Mouse (Mus musculus) lung, adult 2 months (tissue): Measurements from ENCODE around the gene Wdr66. TPM values are rescaled to one million over a fixed set of nuclear protein-coding genes. Genes with fewer than 3 reads are reported as not detected.

Experiments used
- DNase-seq: peaks from one replicate; pipeline ENCODE4 v3.0.0; 2022
- H3K4me1 ChIP-seq: fragments of 200-500 bp; 2 replicates; pipeline ENCODE4 v1.6.1; 2011; ENCODE audit warnings: low read length; ENCODE audit not compliant: control insufficient read depth, insufficient read depth
- H3K4me3 ChIP-seq: fragments of 200-500 bp; replicated peaks from 2 replicates; pipeline ENCODE3; 2011; ENCODE audit warnings: low read depth, mild to moderate bottlenecking, control low read depth, low read length; ENCODE audit errors: extremely low read depth
- CTCF ChIP-seq: fragments of 200-500 bp; IDR thresholded peaks from 2 replicates; pipeline ENCODE4 v1.5.1; 2011; ENCODE audit warnings: mild to moderate bottlenecking, low read length, control low read depth; ENCODE audit not compliant: insufficient read depth
- POLR2A ChIP-seq: fragments of 200-500 bp; IDR thresholded peaks from 2 replicates; pipeline ENCODE4 v1.6.1; 2011; ENCODE audit warnings: low read depth, mild to moderate bottlenecking, control low read depth, low read length, borderline replicate concordance; ENCODE audit errors: extremely low read depth
- WGBS: fragments of 180-500 bp; shearing (Covaris S2); methylation state at CpG from one replicate; pipeline ENCODE4 v1.1.7; 2018; 5-methylcytosine and 5-hydroxymethylcytosine counted together
- polyA plus RNA-seq: library from polyadenylated mRNA; depleted of rRNA; stranded (reverse); fragments of >200 nt; gene quantifications from 2 replicates; pipeline ENCODE4 v1.2.3, GENCODE M21; 2012

Wdr66 gene
- polyA plus RNA-seq, 1 experiment = 9.1 TPM

GRCm38 (mm10) chr5:123232180-123232579 lies 19.7 kb upstream of the Wdr66 start:
- TF ChIP-seq CTCF (no peak), POLR2A (no peak)
- Histone ChIP-seq H3K4me1 (no peaks in the 10 kb centered on the region; the same call in 1 of the 2 replicates), H3K4me3 (no peak overlapping the region)
- WGBS = 75% methylated on average over 2 of the region's 2 CpGs
- no peak for DNase-seq

DNA sequence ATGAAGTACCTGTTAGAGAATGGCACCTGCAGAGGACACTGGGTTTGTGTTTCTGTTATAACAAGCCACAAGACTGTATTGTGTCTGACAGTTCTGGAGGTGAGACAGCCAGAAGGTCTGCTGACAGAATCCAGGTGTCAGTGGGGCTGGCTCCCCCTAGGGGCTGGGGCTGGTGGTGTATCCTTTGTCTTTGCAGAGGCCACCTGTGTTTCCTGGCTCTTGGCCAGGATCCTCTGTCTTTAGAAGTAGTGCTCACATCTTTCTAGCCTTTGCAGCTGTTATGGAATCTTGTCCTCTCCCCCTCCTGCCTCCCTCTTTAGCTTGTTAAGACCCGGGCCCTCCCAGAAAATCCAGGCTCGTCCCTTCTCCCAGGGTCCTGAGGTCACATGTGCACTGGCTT lies 16.2 kb upstream of the Wdr66 start:
- 58% methylated on average over 2 of the region's 2 CpGs for WGBS
- no peak for TF ChIP-seq POLR2A
- peak; percentile 59 for TF ChIP-seq CTCF
- Histone ChIP-seq H3K4me3 (no peak overlapping the region), H3K4me1 (no peaks in the 10 kb centered on the region)
- DNase-seq = peak; percentile 21

GRCm38 (mm10) chr5:123236426-123236825 lies 15.5 kb upstream of the Wdr66 start:
- Histone ChIP-seq H3K4me3 (no peak overlapping the region), H3K4me1 (no peaks in the 10 kb centered on the region)
- TF ChIP-seq POLR2A (no peak), CTCF (no peak)
- WGBS = 90% methylated on average over 9 of the region's 9 CpGs
- DNase-seq = no peak

GRCm38 (mm10) chr5:123239501-123239900 lies 12.4 kb upstream of the Wdr66 start:
- 90% methylated on average over 11 of the region's 11 CpGs for WGBS
- TF ChIP-seq POLR2A (no peak), CTCF (no peak)
- no peak for DNase-seq
- H3K4me3 ChIP-seq = no peak overlapping the region
- no peaks in the 10 kb centered on the region for H3K4me1 ChIP-seq

DNA sequence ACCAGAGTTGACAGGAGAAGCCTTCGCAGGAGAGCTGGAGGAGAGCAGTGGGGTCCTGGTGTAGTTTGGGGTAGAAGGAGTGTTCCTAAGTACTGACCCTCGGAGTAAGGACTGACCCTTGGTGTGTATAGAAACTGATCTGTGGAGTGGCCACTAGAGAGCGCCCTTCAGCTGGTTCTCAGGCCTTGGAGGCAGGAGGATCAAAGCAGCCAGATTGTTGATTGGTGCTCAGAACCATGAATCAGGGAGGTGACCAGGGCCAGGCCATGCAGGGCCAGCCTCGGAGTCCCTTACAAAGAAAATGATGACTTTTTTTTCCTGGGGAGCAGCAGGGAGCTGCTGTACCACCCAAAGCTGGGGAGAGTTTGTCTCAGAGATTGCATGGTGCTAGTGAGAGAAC lies 6.4 kb upstream of the Wdr66 start:
- WGBS = 23% methylated on average over 4 of the region's 4 CpGs
- TF ChIP-seq POLR2A (no peak), CTCF (peak; percentile 72)

GRCm38 (mm10) chr5:123251390-123251789 lies 512 bp upstream of the Wdr66 start:
- no peak overlapping the region for H3K4me3 ChIP-seq
- 58% methylated on average over 8 of the region's 8 CpGs for WGBS
- no peak for DNase-seq
- H3K4me1 ChIP-seq = 0 out of 2 replicates have a peak, but pooled peaks cover 2% of the 10 kb centered on the region
- TF ChIP-seq CTCF = no peak
- TF ChIP-seq POLR2A = no peak

More for the DNA sequence above, 6.4 kb upstream of the Wdr66 start:
- H3K4me1 ChIP-seq = no peaks in the 10 kb centered on the region
- no peak overlapping the region for H3K4me3 ChIP-seq
- DNase-seq = peak; percentile 27

DNA sequence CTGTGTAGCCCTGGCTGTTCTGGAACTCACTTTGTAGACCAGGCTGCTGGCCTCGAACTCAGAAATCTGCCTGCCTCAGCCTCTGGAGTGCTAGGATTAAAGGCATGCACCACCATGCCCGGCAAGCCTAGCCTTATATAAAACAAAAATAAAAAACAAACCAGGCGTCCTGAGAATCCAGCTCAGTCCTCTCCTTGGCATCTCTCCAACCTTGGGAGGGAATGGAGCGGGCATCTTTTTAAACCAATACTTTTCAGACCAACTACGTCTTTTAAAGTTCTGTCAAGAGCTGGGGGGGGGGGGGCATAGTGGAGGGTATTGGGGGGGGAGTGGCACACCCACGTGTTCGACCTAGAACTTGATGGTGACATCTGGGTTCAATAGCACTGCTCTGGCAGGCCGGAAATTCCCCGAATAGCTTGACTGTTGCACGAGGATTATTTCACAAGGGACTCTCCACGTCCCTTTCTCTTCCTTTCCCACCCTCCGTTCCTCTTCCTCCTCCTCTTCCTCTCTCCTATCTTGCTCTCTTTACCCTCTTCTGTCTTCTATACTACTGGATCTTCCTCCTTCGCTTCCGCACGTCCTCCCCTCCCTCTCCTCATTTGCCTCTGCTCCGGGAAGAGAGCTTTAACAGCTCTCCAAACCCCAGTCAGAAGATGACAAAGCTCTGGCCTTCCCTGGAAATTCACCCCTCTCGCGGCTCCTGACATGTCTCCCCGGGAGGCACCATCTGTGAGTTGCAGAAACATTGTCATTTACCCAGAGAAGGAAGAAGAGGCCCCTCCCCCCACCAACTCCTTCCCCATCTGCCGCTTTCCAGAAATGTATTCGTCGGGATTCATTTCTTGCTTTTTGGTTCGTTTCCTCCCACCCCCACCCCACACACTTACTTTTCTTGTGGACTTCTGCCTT lies 5.2 kb downstream of the Wdr66 start:
- no peaks in the 10 kb centered on the region for H3K4me1 ChIP-seq
- TF ChIP-seq POLR2A = no peak
- TF ChIP-seq CTCF = no peak
- H3K4me3 ChIP-seq = no peak overlapping the region
- 20% methylated on average over 23 of the region's 23 CpGs for WGBS
- DNase-seq = no peak

DNA sequence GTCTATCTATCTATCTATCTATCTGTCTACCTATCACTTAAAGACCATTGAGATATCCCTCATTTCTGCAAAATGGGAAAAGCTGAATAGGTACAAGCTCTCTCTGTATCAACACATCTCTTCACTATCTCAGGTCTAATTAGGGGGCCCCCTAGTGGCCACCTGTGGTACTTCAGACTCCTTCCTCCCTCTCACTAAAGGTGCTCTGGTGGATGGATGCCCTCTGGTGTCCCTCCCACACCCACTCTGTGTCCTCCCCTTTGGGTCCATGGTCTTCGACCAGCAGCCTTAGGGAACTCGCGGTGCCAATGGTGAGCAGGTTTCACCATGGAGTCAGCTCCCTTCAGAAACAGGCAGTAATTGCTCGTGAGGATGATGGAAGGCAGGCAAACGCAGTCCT lies 7.1 kb downstream of the Wdr66 start:
- WGBS = 56% methylated on average over 5 of the region's 5 CpGs
- DNase-seq = peak; percentile 68
- Histone ChIP-seq H3K4me3 (no peak overlapping the region), H3K4me1 (no peaks in the 10 kb centered on the region)
- TF ChIP-seq POLR2A (no peak), CTCF (peak; percentile 53)

DNA sequence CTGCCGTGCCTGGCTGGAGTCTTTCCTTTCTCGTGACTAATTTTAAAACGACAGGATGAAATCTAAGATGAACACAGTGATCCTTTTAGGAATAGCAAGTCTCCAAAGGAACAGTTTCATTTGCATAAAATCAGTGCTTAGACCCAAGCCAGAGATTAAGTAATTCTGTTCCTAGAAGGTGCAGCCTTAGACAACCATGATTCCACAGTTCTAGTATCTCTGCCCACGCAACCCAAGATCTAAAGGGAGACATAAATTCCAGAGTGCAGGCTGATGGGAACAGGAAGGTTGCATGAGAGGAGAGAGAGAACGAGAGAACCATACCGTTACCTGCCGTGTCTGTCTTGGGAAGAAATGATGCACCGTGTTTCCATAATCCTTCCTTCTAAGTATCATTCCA lies 8.8 kb downstream of the Wdr66 start:
- Histone ChIP-seq H3K4me3 (no peak overlapping the region), H3K4me1 (no peaks in the 10 kb centered on the region)
- TF ChIP-seq CTCF (no peak), POLR2A (no peak)
- 73% methylated on average over 8 of the region's 8 CpGs for WGBS
- DNase-seq = no peak

- H3K4me3 ChIP-seq = no peak overlapping the region
- TF ChIP-seq POLR2A (no peak), CTCF (no peak)
- no peak for DNase-seq
- 86% methylated on average over 3 of the region's 3 CpGs for WGBS
- no peaks in the 10 kb centered on the region for H3K4me1 ChIP-seq
These were observed 15.0 kb downstream of the Wdr66 start for GRCm38 (mm10) chr5:123266909-123267308.
